Mouse (Mus musculus) small intestine, adult 2 months (tissue): ENCODE data around the gene Olfr872. TPM values are rescaled to one million over a fixed set of nuclear protein-coding genes. Genes with fewer than 3 reads are reported as not detected.
"Not testable (repeated sequence)": the region's sequence is repeated elsewhere in the genome, so short reads cannot be mapped to it uniquely, and the experiment has no call there.

Experiments
- H3K27ac ChIP-seq: fragments of 200-500 bp; 2 replicates; pipeline ENCODE4 v1.5.1; 2012; ENCODE audit warnings: low read depth, low read length, control low read depth, inconsistent platforms; ENCODE audit not compliant: insufficient read depth
- H3K27me3 ChIP-seq: fragments of 200-500 bp; 2 replicates; pipeline ENCODE4 v1.6.1; 2012; ENCODE audit warnings: mild to moderate bottlenecking, moderate library complexity, low read length, inconsistent platforms; ENCODE audit not compliant: control insufficient read depth, insufficient read depth
- H3K36me3 ChIP-seq: fragments of 200-500 bp; 2 replicates; pipeline ENCODE4 v1.6.1; 2012; ENCODE audit warnings: mild to moderate bottlenecking, low read length, control low read depth, inconsistent platforms; ENCODE audit not compliant: control insufficient read depth, insufficient read depth
- H3K4me1 ChIP-seq: fragments of 200-500 bp; 2 replicates; pipeline ENCODE4 v1.6.1; 2012; ENCODE audit warnings: low read length, inconsistent platforms, mixed read lengths; ENCODE audit not compliant: control insufficient read depth, insufficient read depth, insufficient read length
- H3K4me3 ChIP-seq: fragments of 200-500 bp; 2 replicates; pipeline ENCODE4 v1.5.1; 2012; ENCODE audit warnings: low read depth, mild to moderate bottlenecking, control low read depth, inconsistent platforms, low read length, moderate library complexity
- CTCF ChIP-seq: fragments of 200-500 bp; IDR thresholded peaks from 2 replicates; pipeline ENCODE4 v1.5.1; 2012; ENCODE audit warnings: low read depth, mild to moderate bottlenecking, control low read depth, inconsistent platforms, low read length, moderate library complexity, mixed read lengths; ENCODE audit not compliant: insufficient replicate concordance, insufficient read length; ENCODE audit errors: extremely low read depth
- POLR2A ChIP-seq: fragments of 200-500 bp; IDR thresholded peaks from 2 replicates; pipeline ENCODE4 v1.6.1; 2012; ENCODE audit warnings: low read depth, mild to moderate bottlenecking, control low read depth, inconsistent platforms, low read length, moderate library complexity
- WGBS: fragments of 180-500 bp; shearing (Covaris S2); methylation state at CpG from one replicate; pipeline ENCODE4 v1.1.7; 2018; 5-methylcytosine and 5-hydroxymethylcytosine counted together
- polyA plus RNA-seq: library from polyadenylated mRNA; depleted of rRNA; stranded (reverse); fragments of >200 nt; gene quantifications from 2 replicates; pipeline ENCODE4 v1.2.3, GENCODE M21; 2012; rRNA removed

Olfr872 gene
- not detected in 2 replicates for polyA plus RNA-seq

- no peaks in the 10 kb centered on the region for H3K27me3 ChIP-seq
- no peak within 1 kb of the TSS for H3K4me3 ChIP-seq
- H3K4me1 ChIP-seq = no peaks in the 10 kb centered on the region
- no peak within 1 kb of the TSS for H3K27ac ChIP-seq
- TF ChIP-seq POLR2A (no peak), CTCF (no peak)
- H3K36me3 ChIP-seq = no peaks in the 10 kb centered on the region
Observed at GRCm38 (mm10) chr9:20236819-20237218, at the start of gene Olfr872. Olfr872 (plus strand) TSS chr9:20237119.

- Histone ChIP-seq H3K27ac (no peak overlapping the region), H3K27me3 (no peaks in the 10 kb centered on the region), H3K4me3 (no peak overlapping the region), H3K36me3 (no peaks in the 10 kb centered on the region), H3K4me1 (no peaks in the 10 kb centered on the region)
- 79% methylated on average over 1 of the region's 1 CpGs for WGBS
- TF ChIP-seq POLR2A (no peak), CTCF (no peak)
Observed at GRCm38 (mm10) chr9:20202131-20202530, 34.8 kb upstream of the Olfr872 start.

GRCm38 (mm10) chr9:20203413-20203984 is 33.4 kb upstream of the Olfr872 start:
- WGBS = 85% methylated on average over 7 of the region's 7 CpGs
- H3K4me1 ChIP-seq, H3K36me3 ChIP-seq: not testable (repeated sequence)

GRCm38 (mm10) chr9:20210812-20211211 is 26.1 kb upstream of the Olfr872 start:
- H3K36me3 ChIP-seq = no peaks in the 10 kb centered on the region
- 38% methylated on average over 1 of the region's 1 CpGs for WGBS
- no peak overlapping the region for H3K27ac ChIP-seq
- no peaks in the 10 kb centered on the region for H3K4me1 ChIP-seq
- TF ChIP-seq POLR2A = no peak
- no peak for TF ChIP-seq CTCF
- H3K4me3 ChIP-seq = no peak overlapping the region
- no peaks in the 10 kb centered on the region for H3K27me3 ChIP-seq

More at GRCm38 (mm10) chr9:20203413-20203984, 33.4 kb upstream of the Olfr872 start:
- not testable (repeated sequence) for H3K27ac ChIP-seq, H3K27me3 ChIP-seq, H3K4me3 ChIP-seq

- 40% methylated on average over 2 of the region's 2 CpGs for WGBS
- Histone ChIP-seq H3K27me3 (no peaks in the 10 kb centered on the region), H3K36me3 (no peaks in the 10 kb centered on the region), H3K27ac (no peak overlapping the region), H3K4me3 (no peak overlapping the region), H3K4me1 (no peaks in the 10 kb centered on the region)
- TF ChIP-seq CTCF (no peak), POLR2A (no peak)
Observed at GRCm38 (mm10) chr9:20211477-20211876, 25.4 kb upstream of the Olfr872 start.

GRCm38 (mm10) chr9:20211907-20212306 is 25.0 kb upstream of the Olfr872 start, which contains the start of gene Olfr871:
Olfr871 (plus strand) TSS chr9:20212207.
- Histone ChIP-seq H3K27me3 (no peaks in the 10 kb centered on the region), H3K4me1 (no peaks in the 10 kb centered on the region), H3K27ac (no peak within 1 kb of the TSS), H3K4me3 (no peak within 1 kb of the TSS), H3K36me3 (no peaks in the 10 kb centered on the region)
- TF ChIP-seq CTCF (no peak), POLR2A (no peak)

GRCm38 (mm10) chr9:20237378-20237777 is 459 bp downstream of the Olfr872 start:
- TF ChIP-seq POLR2A = no peak
- TF ChIP-seq CTCF = no peak
- no peaks in the 10 kb centered on the region for H3K27me3 ChIP-seq
- no peaks in the 10 kb centered on the region for H3K36me3 ChIP-seq
- no peak overlapping the region for H3K4me3 ChIP-seq
- 66% methylated on average over 2 of the region's 2 CpGs for WGBS
- no peak overlapping the region for H3K27ac ChIP-seq
- no peaks in the 10 kb centered on the region for H3K4me1 ChIP-seq
